Mouse (Mus musculus): Measurements from ENCODE around the gene Dppa3.

Gene Dppa3

DNA sequence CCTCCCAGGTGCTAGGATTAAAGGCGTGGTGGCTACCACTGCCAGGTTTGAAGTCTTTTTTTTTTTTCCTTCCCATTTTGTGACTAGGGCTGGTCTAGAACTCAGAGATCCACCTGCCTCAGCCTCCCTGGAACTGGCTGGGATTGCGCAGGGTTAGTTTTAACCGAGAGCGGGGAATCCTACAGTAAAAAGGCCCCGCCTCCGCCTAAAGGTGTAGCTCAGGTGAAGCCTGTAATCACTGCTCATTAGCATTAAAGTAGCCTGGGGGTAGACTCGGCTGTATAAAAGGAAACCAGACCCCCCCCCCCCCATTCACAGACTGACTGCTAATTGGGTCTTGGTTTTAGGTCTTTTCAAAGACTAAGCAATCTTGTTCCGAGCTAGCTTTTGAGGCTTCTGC lies at the start of gene Dppa3:
Gene Dppa3 (plus strand): TSS at position 301 of the 400 bp plus-strand sequence.
- no peak for DNase-seq

GRCm38 (mm10) chr6:122577030-122577429 lies 49.2 kb upstream of the Dppa3 start:
- DNase-seq, result no peak

- no peak for DNase-seq
Measured at GRCm38 (mm10) chr6:122579086-122579485, 47.1 kb upstream of the Dppa3 start.

GRCm38 (mm10) chr6:122591027-122591758 lies 35.0 kb upstream of the Dppa3 start:
- no peak for DNase-seq

- no peak for DNase-seq
Measured at GRCm38 (mm10) chr6:122592905-122593304, 33.3 kb upstream of the Dppa3 start.

DNA sequence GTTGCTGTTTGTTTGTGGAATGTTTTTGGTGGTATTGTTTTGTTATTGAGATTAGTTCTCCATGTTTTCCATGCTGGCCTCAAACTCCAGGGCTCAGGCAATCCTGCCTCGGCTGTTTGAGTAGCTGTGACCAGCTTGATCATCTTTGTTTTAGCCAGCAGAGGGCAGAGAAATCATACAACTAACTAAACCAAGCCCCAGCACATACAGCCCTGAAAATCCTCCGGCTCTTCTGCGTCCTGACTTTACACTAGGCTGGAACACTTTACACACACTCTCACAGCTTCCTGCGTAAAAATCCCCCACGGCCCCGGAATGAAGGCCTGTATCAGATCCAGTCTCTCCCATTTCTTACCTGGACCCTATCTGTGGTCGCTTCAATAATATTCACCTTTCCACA lies 30.6 kb upstream of the Dppa3 start:
- DNase-seq, result no peak

DNA sequence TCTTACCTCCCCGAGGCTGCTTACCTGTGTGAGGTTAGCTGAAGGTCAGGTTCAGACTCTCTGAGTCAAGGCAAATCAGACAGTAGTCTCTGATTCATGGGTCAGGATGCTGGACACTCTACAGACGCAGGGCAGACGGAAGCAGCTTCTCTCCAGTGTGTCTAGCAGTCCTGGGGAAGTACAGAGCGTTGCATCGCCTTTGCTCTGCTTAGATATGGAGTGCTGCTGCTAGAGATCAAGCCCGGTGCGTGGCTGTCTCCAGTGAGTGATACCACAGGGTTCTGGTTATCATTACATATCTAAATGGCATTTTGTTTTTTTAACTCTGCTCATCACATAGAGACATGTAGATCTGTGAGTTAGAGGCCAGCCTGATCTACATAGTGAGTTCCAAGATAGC lies 29.6 kb upstream of the Dppa3 start:
- DNase-seq, result no peak

GRCm38 (mm10) chr6:122598014-122598413 lies 28.2 kb upstream of the Dppa3 start:
- DNase-seq, result no peak

DNA sequence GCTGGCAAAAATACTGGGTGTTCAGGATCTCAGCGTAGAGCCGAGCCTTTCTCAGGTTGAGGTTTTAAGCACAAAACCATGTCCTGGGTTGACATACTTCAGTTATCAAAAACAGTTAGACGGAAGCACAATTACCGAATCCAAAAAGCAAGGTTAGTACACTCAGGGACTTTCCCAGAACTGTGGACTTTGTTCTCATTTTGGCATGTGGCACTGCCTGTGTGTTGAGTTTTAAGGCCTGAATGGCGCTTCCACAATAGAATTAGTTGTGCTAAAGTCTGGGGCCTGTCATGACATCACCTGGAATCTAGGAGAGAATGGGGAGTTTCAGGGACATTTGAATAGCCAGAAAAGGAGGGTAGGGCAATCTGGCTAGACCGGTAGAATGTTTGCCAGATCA lies 27.8 kb upstream of the Dppa3 start:
- DNase-seq, result no peak

- DNase-seq, result no peak
Measured at GRCm38 (mm10) chr6:122599054-122599737, 27.0 kb upstream of the Dppa3 start.

DNA sequence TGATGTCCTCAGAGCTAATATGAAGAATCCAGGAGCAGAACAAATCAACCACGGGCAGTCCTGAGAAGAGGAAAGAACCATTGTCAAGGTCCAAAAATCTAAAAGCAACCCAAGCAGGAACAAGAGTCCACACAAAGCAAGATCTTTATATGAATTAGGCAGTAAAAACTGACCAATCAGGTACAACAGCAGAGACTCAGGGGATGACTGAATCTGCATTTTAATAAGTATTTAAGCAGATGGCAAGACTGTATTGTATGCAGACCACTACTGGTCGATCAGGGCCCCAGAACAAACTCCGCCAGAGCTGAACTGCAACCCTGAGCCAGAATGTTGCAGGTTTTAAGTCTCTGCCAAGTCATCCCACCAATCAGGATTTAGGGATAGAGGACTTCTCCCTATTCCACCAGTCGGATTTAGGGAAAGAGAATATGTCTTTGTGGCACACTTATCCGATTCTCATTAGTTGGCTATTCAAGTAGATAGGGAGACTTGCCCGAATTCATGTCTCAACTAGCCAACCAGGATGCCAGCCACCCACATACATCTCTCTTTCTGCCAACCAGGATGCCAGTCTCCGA lies 26.1 kb upstream of the Dppa3 start:
- DNase-seq, result no peak

- DNase-seq, result no peak
Measured at GRCm38 (mm10) chr6:122601031-122601430, 25.2 kb upstream of the Dppa3 start.

- DNase-seq, result no peak
Measured at GRCm38 (mm10) chr6:122601615-122602014, 24.6 kb upstream of the Dppa3 start.

DNA sequence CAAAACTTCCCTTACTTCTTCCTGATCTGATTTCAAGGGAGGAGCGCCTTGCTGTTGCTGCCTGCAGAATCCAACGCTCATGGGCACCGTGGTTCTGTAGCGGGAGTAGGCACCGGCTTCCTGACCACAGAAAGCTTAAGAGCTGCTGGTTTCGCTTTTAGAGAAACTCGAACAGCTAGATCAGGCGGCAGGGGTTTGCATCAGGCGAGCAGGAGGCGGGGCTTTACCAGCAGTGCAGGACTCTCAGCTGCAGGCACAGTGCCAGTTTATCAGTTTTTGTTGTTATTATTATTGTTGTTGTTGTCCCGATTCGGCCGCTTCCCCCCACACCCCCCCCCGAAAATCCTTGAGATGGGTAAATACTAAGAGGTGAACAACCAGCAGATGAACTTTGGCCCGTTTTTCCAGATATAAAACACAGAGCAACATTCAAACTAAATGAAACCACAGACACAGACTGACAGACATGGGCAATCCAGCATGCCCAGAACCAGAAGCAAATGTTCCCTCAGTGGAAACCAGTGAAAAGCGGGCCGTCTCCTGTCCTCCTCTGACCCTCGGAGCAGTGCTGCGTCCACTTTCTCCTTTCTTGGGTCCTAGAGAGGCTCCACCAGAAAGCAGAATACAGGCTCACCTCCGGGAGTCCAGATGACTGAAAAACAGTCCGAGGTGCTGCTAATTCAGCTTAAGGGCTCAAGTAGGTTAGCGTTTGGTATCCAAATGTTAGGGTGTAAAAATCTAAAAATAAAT lies 23.8 kb upstream of the Dppa3 start, which contains the start of gene Apobec1:
Gene Apobec1 (minus strand): TSS at position 203 of the 750 bp plus-strand sequence.
- peak; percentile 87 for DNase-seq

- no peak for DNase-seq
Measured at GRCm38 (mm10) chr6:122602992-122603322, 23.3 kb upstream of the Dppa3 start.

- no peak for DNase-seq
Measured at GRCm38 (mm10) chr6:122604260-122604659, 21.9 kb upstream of the Dppa3 start.

DNA sequence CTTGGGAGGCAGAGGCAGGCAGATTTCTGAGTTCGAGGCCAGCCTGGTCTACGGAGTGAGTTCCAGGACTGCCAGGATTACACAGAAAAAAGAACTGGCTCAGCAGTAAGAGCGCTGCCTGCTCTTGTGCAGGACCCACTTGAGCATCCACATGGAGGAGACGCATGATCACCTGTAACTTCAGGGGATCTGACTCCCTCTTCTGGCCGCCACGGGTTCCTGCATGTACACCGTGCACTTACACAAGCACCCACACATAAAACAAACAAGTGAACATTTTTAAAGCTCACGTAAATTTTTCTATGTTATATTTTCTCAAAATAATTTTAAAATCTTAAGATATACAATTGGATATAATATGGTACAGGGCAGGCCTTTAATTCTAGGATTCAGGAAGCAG lies 20.7 kb upstream of the Dppa3 start:
- DNase-seq, result peak; percentile 33

DNA sequence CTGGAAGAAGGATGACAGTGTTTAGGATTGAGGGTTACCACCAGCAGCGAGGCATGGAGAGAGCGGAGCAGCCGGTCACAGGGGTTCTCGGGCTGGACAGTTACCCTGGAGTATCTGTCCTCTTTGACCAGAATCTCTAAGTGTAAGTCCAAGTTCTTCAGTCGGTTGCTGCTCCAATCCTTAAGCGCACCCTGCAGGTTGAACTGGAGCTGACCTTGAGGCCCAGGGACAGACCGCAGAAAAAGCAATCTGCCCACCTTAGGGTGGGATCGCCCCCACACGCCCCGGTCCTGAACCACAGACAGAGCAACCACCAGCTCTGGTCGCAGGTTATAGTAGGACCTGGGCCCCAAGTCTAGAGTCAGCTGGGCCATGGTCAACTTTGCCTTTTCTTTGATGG lies 19.5 kb upstream of the Dppa3 start:
- DNase-seq, result no peak

DNA sequence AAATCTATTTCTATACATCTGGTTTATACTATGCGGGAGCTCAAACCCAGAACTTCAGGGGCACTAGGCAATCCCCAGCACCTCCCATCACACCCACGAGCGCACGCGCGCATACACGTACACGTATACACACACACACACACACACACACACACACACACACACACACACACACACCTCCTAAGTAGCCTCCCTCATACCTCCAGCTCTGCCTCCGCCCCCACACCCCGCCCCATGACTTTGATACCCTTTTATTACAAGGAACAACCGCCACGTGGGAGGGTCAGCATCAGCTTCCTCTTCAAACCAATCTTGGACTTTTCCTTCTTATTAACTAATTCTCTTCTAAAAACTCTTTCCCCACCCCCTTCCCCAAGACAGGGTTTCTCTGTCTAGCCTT lies 18.5 kb upstream of the Dppa3 start:
- DNase-seq, result no peak

DNA sequence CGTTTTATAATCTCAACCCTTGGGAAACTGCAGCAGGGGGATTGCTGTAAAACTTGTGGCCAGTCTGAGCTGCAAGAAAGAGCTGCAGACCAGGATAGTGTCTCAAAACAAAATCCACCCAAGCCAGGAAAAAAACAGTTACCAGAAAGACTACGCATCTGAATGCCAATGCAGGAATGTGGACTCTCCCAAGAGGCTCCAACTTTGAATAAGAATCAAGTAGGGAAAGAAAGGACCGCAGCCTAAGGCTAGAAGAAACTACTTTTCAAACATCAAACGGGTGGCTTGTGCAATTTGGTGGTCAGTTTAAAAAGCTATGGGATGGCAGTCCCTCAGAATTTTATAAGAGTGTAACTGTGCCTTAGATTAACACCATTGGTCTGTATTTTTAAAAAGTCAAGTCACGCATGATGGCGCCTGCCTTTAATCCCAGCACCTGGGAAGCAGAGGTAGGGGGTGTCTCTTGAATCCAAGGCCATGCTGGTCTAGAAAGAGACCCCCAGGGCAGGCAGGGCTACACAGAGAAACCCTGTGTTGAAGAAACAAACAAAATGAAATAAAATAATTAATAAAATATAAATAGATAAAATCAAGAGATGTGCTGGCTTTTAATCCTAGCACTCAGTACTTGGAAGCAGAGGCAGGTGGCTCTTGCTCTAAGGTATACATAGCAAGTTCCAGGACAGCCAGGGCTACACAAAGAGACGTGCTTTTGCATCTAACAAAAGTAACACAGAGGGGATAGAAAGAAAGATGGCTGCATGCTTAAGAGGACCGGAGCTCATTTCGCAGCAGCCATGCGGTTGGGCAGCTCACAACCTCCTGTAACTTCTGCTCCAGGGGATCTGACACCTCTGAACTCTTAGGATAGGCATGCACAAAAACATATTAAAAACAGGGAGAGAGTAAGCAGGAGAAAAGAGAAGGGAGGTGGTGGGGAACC lies 17.5 kb upstream of the Dppa3 start:
- DNase-seq, result no peak

DNA sequence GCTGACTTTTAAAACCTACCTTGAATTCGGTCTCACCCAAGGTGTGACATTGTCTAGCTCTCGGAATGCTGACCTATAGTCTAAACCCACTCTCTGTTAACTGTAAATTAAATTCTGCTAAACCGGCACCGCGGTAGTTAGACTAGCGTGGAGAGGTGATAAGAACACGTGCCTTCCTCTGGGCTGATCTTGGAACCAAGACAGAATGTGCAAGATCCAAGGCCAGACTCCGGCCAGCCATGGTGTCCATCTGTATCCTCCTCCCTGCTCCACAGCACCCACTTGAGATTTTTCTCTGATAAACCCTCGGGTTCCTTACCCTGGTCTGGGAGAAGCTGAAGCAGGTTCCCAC lies 16.9 kb upstream of the Dppa3 start:
- DNase-seq, result no peak

DNA sequence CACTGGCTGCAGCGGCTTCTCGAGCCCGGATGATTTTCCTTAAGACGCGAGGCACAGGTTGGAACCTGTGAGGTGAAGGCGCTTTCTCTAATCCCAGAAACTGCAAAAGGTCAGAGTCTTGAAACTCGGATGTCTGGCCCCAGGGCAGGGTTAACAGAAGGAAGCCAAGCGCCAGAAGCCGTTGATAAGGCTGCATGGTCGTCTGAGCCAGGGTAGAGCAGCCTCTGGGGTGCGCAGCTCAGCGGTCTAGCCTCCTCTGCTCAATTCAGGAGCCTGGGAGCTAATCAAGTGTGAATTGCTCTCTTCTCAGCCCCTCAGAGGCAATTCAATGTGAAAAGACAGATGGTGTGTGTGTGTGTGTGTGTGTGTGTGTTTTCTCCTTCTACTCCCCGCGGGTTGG lies 16.4 kb upstream of the Dppa3 start, which contains the start of gene Gdf3:
Gene Gdf3 (minus strand): TSS at position 317 of the 400 bp plus-strand sequence.
- no peak for DNase-seq

All from thymus, postnatal 14 days (tissue).